Mouse (Mus musculus) forebrain, embryonic 11.5 days (tissue): ENCODE results near the gene Mrps2. TPM values are rescaled to one million over a fixed set of nuclear protein-coding genes. Genes with fewer than 3 reads are reported as not detected.

Source experiments
- ATAC-seq: fragments of 200-750 bp; cut with Nextera tagmentation; replicated peaks from 2 replicates; pipeline ENCODE4 v1.8.0; 2017; ENCODE audit warnings: moderate TSS enrichment; ENCODE audit not compliant: low FRiP score
- DNase-seq: peaks from one replicate; pipeline ENCODE4 v3.0.0-alpha.2; 2017; ENCODE audit warnings: low spot score
- H3K27ac ChIP-seq: fragments of 300-500 bp; sonication (generic); 2 replicates; pipeline ENCODE4 v1.5.1; 2014; ENCODE audit warnings: low read depth, low read length
- H3K27me3 ChIP-seq: fragments of 300-500 bp; sonication (generic); 2 replicates; pipeline ENCODE4 v1.6.1; 2014; ENCODE audit warnings: mild to moderate bottlenecking, low read length, mixed read lengths; ENCODE audit not compliant: control insufficient read depth, insufficient read depth
- H3K36me3 ChIP-seq: fragments of 300-500 bp; sonication (generic); 2 replicates; pipeline ENCODE4 v1.6.1; 2014; ENCODE audit warnings: mild to moderate bottlenecking, low read length, moderate library complexity, mixed read lengths; ENCODE audit not compliant: control insufficient read depth, insufficient read depth
- H3K4me1 ChIP-seq: fragments of 300-500 bp; sonication (generic); replicated peaks from 2 replicates; pipeline ENCODE4 v1.6.1; 2014; ENCODE audit warnings: low read length, mixed read lengths; ENCODE audit not compliant: control insufficient read depth, insufficient read depth
- H3K4me2 ChIP-seq: fragments of 300-500 bp; sonication (generic); 2 replicates; pipeline ENCODE4 v1.6.1; 2014; ENCODE audit warnings: low read depth, mild to moderate bottlenecking, low read length, moderate library complexity, mixed read lengths; ENCODE audit not compliant: severe bottlenecking
- H3K4me3 ChIP-seq: fragments of 300-500 bp; sonication (generic); 2 replicates; pipeline ENCODE4 v1.5.1; 2014; ENCODE audit warnings: low read depth, low read length
- H3K9ac ChIP-seq: fragments of 300-500 bp; sonication (generic); 2 replicates; pipeline ENCODE4 v1.6.1; 2014; ENCODE audit warnings: low read length
- H3K9me3 ChIP-seq: fragments of 300-500 bp; sonication (generic); 2 replicates; pipeline ENCODE4 v1.6.1; 2016; ENCODE audit warnings: low read length, mixed read lengths; ENCODE audit not compliant: control insufficient read depth
- WGBS: fragments of 180-500 bp; shearing (Covaris S2); extraction: QIAGEN DNeasy Blood & Tissue Kit; methylation state at CpG from one replicate; pipeline ENCODE4 v1.1.7; 2014; 5-methylcytosine and 5-hydroxymethylcytosine counted together
- polyA plus RNA-seq: library from polyadenylated mRNA; unstranded; fragments of >200 nt; fragmentation: Nextera tagmentation; extraction: Ambion mirVana; gene quantifications from 2 replicates; pipeline ENCODE4 v1.2.1, GENCODE M21; 2014

Gene Mrps2
- polyA plus RNA-seq, 1 experiment from 2014 or later: 70.6 TPM

DNA sequence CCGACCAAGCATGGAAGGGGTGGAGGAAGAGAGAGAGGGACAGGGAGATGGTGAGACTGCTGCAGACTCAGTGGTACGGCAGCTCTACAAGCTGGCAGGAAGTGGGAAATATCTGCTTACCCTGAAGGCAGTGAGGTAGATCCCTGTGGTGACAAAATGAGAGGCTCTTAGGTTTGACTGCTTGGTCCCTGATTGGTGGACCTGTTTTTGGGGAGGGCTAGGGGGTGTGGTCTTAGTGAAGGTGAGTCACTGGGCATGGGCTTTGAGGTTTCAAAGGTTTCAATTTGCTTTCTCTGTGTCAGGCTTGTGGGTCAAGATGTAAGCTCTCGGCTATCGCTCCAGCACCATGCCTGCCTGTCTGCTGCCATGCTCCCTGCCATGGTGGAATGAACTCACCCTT is 22.8 kb upstream of the Mrps2 start:
- WGBS: 88% methylated on average over 4 of the region's 4 CpGs
- no peak overlapping the region for H3K27ac ChIP-seq
- peaks cover 5% of the 10 kb centered on the region; the same call in 1 of the 2 replicates for H3K4me1 ChIP-seq
- H3K9ac ChIP-seq: no peak overlapping the region
- DNase-seq (no peak), ATAC-seq (no peak)
- H3K36me3 ChIP-seq: no peaks in the 10 kb centered on the region
- no peaks in the 10 kb centered on the region; the same call in 1 of the 2 replicates for H3K27me3 ChIP-seq
- no peak overlapping the region for H3K4me3 ChIP-seq
- no peaks in the 10 kb centered on the region for H3K9me3 ChIP-seq
- H3K4me2 ChIP-seq: no peak overlapping the region

DNA sequence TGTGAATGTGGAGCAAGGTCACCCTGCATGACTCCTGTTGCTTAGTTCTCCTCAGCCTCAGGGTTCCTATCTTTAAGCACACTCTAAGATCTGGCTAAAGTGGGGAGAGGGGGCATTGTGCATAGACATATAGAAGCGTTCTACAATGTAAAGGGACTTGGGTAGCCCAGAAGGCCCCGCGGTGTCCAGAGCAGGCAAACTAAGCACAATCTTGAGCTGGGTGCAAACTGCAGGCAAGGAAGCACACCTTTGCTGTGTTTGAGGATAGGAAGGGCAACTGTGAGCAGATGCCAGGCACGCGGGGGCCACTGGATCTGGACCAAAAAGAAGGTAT is 21.7 kb upstream of the Mrps2 start:
- Histone ChIP-seq H3K9ac (peak overlapping the region; percentile 86), H3K4me1 (peaks cover 5% of the 10 kb centered on the region; the same call in 1 of the 2 replicates), H3K4me2 (peak overlapping the region; percentile 96), H3K4me3 (peak overlapping the region; percentile 70), H3K36me3 (no peaks in the 10 kb centered on the region), H3K9me3 (no peaks in the 10 kb centered on the region), H3K27ac (no peak overlapping the region), H3K27me3 (no peaks in the 10 kb centered on the region; the same call in 1 of the 2 replicates)
- ATAC-seq (peak; percentile 30), DNase-seq (no peak)
- 10% methylated on average over 5 of the region's 5 CpGs for WGBS

DNA sequence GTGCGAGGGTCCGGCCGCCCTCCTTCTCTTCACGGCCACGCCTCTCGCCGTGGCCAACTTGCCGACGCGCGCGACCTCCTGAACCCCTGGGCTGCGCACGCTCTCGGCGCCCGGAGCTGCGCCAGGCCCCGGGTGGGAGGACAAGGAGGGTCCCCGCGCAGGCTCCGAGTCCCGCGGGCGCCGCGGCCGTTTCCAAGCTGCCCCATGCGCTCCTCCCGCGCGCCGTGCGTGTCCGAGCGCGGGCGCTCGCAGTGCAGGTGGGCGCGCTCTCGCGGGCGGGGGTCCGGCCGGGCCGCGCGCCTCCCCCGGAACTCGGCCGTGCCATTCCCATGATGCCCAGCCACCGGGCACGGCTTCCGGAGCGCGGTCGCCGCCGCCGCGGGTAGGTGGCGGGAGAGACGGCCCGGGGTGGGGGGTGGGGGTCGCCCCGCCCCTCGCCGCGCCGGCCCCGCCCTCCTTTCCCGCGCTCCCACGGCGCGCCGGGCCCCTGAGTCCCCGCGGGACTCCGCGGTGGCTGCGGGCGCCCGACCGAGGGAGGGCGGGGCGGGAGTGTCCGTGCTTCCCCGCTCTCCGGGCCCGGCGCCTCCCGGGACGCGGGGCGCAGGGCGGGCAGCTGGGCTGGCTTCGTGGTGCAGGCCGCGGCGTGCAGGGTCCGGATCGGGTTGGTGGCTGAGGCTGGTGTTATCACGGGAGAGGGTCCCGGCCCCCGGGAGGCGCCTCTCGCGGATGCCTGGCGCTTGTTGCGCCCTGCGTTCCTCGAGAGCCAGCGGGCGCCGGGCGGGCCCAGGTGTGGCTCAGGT is 21.2 kb upstream of the Mrps2 start, which contains the start of gene Ppp1r26:
Gene Ppp1r26 (plus strand): TSS at position 286 of the 800 bp plus-strand sequence.
- Histone ChIP-seq H3K4me1 (peaks cover 5% of the 10 kb centered on the region; the same call in 1 of the 2 replicates), H3K4me2 (peak within 1 kb of the TSS; percentile 96), H3K27ac (no peak within 1 kb of the TSS), H3K36me3 (no peaks in the 10 kb centered on the region), H3K9ac (peak within 1 kb of the TSS; percentile 86), H3K27me3 (no peaks in the 10 kb centered on the region; the same call in 1 of the 2 replicates), H3K9me3 (no peaks in the 10 kb centered on the region), H3K4me3 (peak within 1 kb of the TSS; percentile 70)
- DNase-seq: peak; percentile 75
- ATAC-seq: peak; percentile 65
- under 1% methylated on average over 60 of the region's 118 CpGs for WGBS

DNA sequence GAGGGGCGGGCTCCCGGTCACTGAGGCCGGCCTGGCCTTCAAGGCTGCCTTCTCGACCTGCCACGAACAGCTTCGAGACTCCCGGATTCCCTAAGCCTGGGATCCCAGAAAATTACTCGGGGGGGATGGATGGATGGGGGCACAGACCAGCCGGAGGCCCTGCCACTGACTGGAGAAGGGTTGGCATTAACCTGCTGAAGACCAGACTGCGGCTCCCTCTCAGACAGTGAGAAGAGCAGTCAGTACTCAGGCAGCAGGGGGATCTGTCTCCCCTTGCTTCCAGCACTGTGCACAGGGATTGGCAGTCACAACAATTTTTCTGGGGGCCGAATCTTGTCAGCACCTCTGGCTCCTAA is 20.6 kb upstream of the Mrps2 start:
- WGBS: 9% methylated on average over 11 of the region's 11 CpGs
- DNase-seq (no peak), ATAC-seq (no peak)
- H3K9me3 ChIP-seq: no peaks in the 10 kb centered on the region
- H3K4me2 ChIP-seq: peak overlapping the region; percentile 96
- no peaks in the 10 kb centered on the region; the same call in 1 of the 2 replicates for H3K27me3 ChIP-seq
- H3K4me1 ChIP-seq: peaks cover 5% of the 10 kb centered on the region; the same call in 1 of the 2 replicates
- H3K4me3 ChIP-seq: peak overlapping the region; percentile 70
- peak overlapping the region; percentile 86 for H3K9ac ChIP-seq
- H3K27ac ChIP-seq: no peak overlapping the region
- no peaks in the 10 kb centered on the region; the same call in 1 of the 2 replicates for H3K36me3 ChIP-seq

DNA sequence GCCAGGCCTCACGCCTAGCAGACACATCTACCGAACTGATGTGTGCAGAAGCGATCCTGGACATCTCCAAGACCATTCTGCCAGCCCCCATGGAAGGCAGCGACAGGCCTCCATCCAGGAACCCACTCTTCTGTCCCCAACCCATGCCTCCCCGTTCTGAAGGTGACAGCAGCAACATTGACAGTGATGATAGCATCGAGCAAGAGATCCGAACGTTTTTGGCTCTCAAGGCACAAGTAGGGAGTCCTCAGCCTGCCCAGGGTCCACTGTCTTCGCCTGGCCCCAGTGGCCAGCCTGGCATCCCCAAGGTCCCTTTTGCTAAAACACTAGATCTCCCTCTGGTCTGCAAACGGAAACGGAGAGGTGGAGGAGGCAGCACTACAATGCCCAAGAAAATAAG is 16.2 kb upstream of the Mrps2 start:
- Histone ChIP-seq H3K4me1 (peaks cover 5% of the 10 kb centered on the region; the same call in 1 of the 2 replicates), H3K9ac (no peak overlapping the region), H3K27me3 (no peaks in the 10 kb centered on the region), H3K4me2 (no peak overlapping the region), H3K9me3 (no peaks in the 10 kb centered on the region), H3K27ac (no peak overlapping the region), H3K4me3 (no peak overlapping the region), H3K36me3 (no peaks in the 10 kb centered on the region; the same call in 1 of the 2 replicates)
- WGBS: 87% methylated on average over 11 of the region's 11 CpGs
- ATAC-seq (no peak), DNase-seq (no peak)

DNA sequence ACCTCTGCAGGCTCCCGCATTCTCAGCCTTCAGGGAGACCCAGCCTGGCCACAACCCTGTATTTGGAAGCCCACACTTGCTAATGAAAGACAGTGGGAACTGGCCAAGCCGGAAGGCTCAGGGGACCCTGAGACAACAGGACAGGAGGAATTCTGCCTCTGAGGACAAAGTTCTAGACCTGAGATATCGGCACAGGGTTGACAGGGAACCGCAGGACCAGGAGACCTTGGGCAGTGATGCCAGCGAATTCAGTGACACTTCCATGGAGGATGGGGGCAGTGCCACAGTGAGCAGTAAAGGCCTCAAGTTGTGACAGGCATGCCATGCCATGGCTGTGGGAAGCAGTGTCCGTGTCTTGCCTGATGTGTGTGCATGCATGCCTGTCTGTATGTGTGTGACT is 14.3 kb upstream of the Mrps2 start:
- DNase-seq (no peak), ATAC-seq (no peak)
- Histone ChIP-seq H3K4me1 (no peaks in the 10 kb centered on the region), H3K27me3 (no peaks in the 10 kb centered on the region), H3K9ac (no peak overlapping the region), H3K36me3 (no peaks in the 10 kb centered on the region; the same call in 1 of the 2 replicates), H3K9me3 (no peaks in the 10 kb centered on the region), H3K4me3 (no peak overlapping the region), H3K27ac (no peak overlapping the region), H3K4me2 (no peak overlapping the region)
- WGBS: 84% methylated on average over 6 of the region's 6 CpGs

DNA sequence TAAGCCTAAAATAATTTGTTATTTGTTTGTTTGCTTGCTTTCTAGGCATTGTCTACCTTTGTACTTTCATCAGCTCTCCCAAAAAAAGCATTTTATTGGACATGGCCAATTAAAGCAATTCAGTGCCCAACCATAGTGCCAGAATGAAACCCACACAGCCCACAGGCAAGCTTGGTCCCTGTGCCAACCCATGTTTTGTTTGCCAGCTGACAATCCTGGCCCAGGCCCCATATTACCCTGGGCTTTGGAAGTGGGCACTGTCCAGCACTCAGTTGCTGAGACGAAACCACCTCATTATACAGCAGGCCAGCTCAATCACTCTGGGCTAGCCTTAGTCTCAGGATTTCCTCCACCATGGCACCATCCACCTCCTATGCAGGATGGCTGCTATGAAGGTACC is 11.2 kb upstream of the Mrps2 start:
- Histone ChIP-seq H3K9me3 (no peaks in the 10 kb centered on the region), H3K27me3 (no peaks in the 10 kb centered on the region), H3K4me3 (no peak overlapping the region), H3K4me2 (no peak overlapping the region), H3K27ac (no peak overlapping the region), H3K36me3 (no peaks in the 10 kb centered on the region; the same call in 1 of the 2 replicates), H3K4me1 (no peaks in the 10 kb centered on the region), H3K9ac (no peak overlapping the region)
- 85% methylated on average over 1 of the region's 1 CpGs for WGBS
- no peak for DNase-seq
- ATAC-seq: no peak

DNA sequence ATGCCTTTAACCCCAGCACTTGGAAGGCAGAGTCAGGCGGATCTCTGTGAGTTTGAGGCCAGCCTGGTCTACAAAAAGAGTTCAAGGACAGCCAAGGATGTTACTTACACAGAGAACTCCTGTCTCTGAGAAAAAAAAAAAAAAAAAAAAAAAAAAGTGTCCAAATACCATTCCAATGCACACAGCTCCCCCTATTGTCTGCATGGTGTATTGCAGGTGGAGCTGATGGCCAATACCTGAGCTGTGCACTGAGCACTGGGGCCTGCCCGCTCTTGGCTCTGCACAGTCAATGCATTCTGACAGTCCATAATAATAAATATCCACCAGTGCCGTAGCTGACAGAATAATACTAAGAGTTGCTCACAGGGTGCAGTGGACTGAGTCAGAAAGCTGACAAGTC is 3.9 kb upstream of the Mrps2 start:
- H3K27me3 ChIP-seq: no peaks in the 10 kb centered on the region
- no peaks in the 10 kb centered on the region for H3K9me3 ChIP-seq
- ATAC-seq (no peak), DNase-seq (peak; percentile 83)
- no peak overlapping the region for H3K4me3 ChIP-seq
- peaks cover 11% of the 10 kb centered on the region for H3K4me1 ChIP-seq
- H3K36me3 ChIP-seq: no peaks in the 10 kb centered on the region
- H3K27ac ChIP-seq: no peak overlapping the region
- H3K9ac ChIP-seq: no peak overlapping the region
- H3K4me2 ChIP-seq: no peak overlapping the region
- 47% methylated on average over 3 of the region's 3 CpGs for WGBS

DNA sequence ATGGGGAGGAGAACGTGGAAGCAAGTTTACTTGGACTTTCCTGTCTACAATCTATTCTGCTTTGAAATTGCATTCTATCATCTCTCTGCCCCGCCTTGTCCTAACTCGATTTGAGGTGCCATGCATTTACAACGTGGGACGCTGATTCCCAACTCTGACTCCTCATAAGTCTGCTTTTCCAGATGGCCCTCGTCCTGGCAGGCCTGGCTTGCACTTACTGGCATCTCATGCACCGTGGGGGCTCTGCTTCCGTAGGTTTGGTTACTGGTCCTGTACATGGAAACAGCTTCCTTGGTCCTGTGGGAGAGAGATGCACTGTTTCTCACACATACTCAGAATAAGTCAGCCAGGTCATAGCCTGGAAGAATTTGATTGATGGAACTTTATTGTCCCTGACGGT is 2.9 kb upstream of the Mrps2 start:
- WGBS: 81% methylated on average over 9 of the region's 9 CpGs
- no peak overlapping the region for H3K27ac ChIP-seq
- H3K36me3 ChIP-seq: peaks cover 6% of the 10 kb centered on the region
- H3K4me3 ChIP-seq: no peak overlapping the region
- no peak overlapping the region for H3K4me2 ChIP-seq
- no peak for ATAC-seq
- no peak for DNase-seq
- H3K9ac ChIP-seq: no peak overlapping the region
- peaks cover 11% of the 10 kb centered on the region for H3K4me1 ChIP-seq
- H3K27me3 ChIP-seq: no peaks in the 10 kb centered on the region
- no peaks in the 10 kb centered on the region for H3K9me3 ChIP-seq
